Mouse (Mus musculus) MEL (cell line): Measurements from ENCODE around the gene Tmem14c. TPM values are rescaled to one million over a fixed set of nuclear protein-coding genes. Genes with fewer than 3 reads are reported as not detected.

Experiments used
- DNase-seq: peaks from one replicate; pipeline ENCODE4 v3.0.0; 2011; ENCODE audit warnings: low read depth, low spot score
- H3K27ac ChIP-seq: 2 replicates; pipeline ENCODE4 v1.5.1; 2012; ENCODE audit warnings: low read depth, mild to moderate bottlenecking, control low read depth, low read length, moderate library complexity; ENCODE audit not compliant: control insufficient read depth
- H3K27me3 ChIP-seq, 2 experiments: fragments of 150-350 bp in 1 of 2; sonication (generic) in 1 of 2; 2 replicates each; pipeline ENCODE4 v1.6.1; 2012; ENCODE audit warnings: low read length in 2 of 2, mild to moderate bottlenecking in 2 of 2, improper control_type of control experiment in 1 of 2, moderate library complexity in 1 of 2; ENCODE audit not compliant: insufficient read depth in 2 of 2, control insufficient read depth in 1 of 2
- H3K36me3 ChIP-seq, 2 experiments: 2 replicates each; pipeline ENCODE4 v1.6.1; 2012 to 2014; ENCODE audit warnings: low read length in 2 of 2, improper control_type of control experiment in 1 of 2, inconsistent platforms in 1 of 2, mild to moderate bottlenecking in 1 of 2; ENCODE audit not compliant: insufficient read depth in 2 of 2, control insufficient read depth in 1 of 2
- H3K4me1 ChIP-seq, 2 experiments: fragments of 150-350 bp in 1 of 2; sonication (generic) in 1 of 2; 2 replicates each; pipeline ENCODE4 v1.6.1; 2012; ENCODE audit warnings: low read length in 2 of 2, improper control_type of control experiment in 1 of 2, mild to moderate bottlenecking in 1 of 2; ENCODE audit not compliant: insufficient read depth in 2 of 2, control insufficient read depth in 1 of 2
- H3K4me3 ChIP-seq, 2 experiments: fragments of 150-350 bp in 1 of 2; sonication (generic) in 1 of 2; 2 replicates each; pipeline ENCODE4 v1.5.1; 2012; ENCODE audit warnings: low read depth in 2 of 2, low read length in 2 of 2, mild to moderate bottlenecking in 2 of 2, moderate library complexity in 2 of 2, control low read depth in 1 of 2, improper control_type of control experiment in 1 of 2; ENCODE audit not compliant: control insufficient read depth in 1 of 2, insufficient read depth in 1 of 2
- H3K79me2 ChIP-seq: 2 replicates; pipeline ENCODE4 v1.6.1; 2012; ENCODE audit warnings: mild to moderate bottlenecking, low read length, moderate library complexity; ENCODE audit not compliant: control insufficient read depth, poor library complexity, insufficient read depth
- H3K9ac ChIP-seq: 2 replicates; pipeline ENCODE4 v1.6.1; 2012; ENCODE audit warnings: low read depth, mild to moderate bottlenecking, control low read depth, low read length, moderate library complexity; ENCODE audit not compliant: control insufficient read depth, poor library complexity, severe bottlenecking
- H3K9me3 ChIP-seq: fragments of 150-350 bp; sonication (generic); replicated peaks from 2 replicates; pipeline ENCODE4 v1.6.1; 2012; ENCODE audit warnings: mild to moderate bottlenecking, low read length, improper control_type of control experiment, moderate library complexity; ENCODE audit not compliant: insufficient read depth
- CHD1 ChIP-seq: IDR thresholded peaks from 2 replicates; pipeline ENCODE4 v1.6.1; 2012; ENCODE audit warnings: low read depth, mild to moderate bottlenecking, inconsistent platforms, low read length, improper control_type of control experiment
- CTCF ChIP-seq, 3 experiments: IDR thresholded peaks in 2 of 3; conservative IDR thresholded peaks in 1 of 3; 2 replicates each; pipeline ENCODE4 v1.5.1; 2011 to 2012; ENCODE audit warnings: low read length in 3 of 3, low read depth in 2 of 3, mild to moderate bottlenecking in 2 of 3, improper control_type of control experiment in 1 of 3, inconsistent platforms in 1 of 3, mixed read lengths in 1 of 3, moderate library complexity in 1 of 3; ENCODE audit not compliant: control insufficient read depth in 1 of 3, insufficient read depth in 1 of 3, poor library complexity in 1 of 3, severe bottlenecking in 1 of 3
- ELF1 ChIP-seq: IDR thresholded peaks from 2 replicates; pipeline ENCODE4 v1.6.1; 2014; ENCODE audit warnings: low read depth, mild to moderate bottlenecking, inconsistent platforms, low read length, improper control_type of control experiment, moderate library complexity
- EP300 ChIP-seq, 2 experiments: IDR thresholded peaks; 2 replicates each; pipeline ENCODE4 v1.6.1; 2011; ENCODE audit warnings: improper control_type of control experiment in 2 of 2, low read length in 2 of 2, low read depth in 1 of 2, mild to moderate bottlenecking in 1 of 2
- MAX ChIP-seq: IDR thresholded peaks from 2 replicates; pipeline ENCODE4 v1.6.1; 2011; ENCODE audit warnings: low read length, improper control_type of control experiment
- MEF2A ChIP-seq: IDR thresholded peaks from 2 replicates; pipeline ENCODE4 v1.6.1; 2014; ENCODE audit warnings: low read depth, mild to moderate bottlenecking, inconsistent platforms, low read length, improper control_type of control experiment; ENCODE audit not compliant: poor library complexity, insufficient replicate concordance, severe bottlenecking; ENCODE audit errors: extremely low read depth
- MXI1 ChIP-seq: IDR thresholded peaks from 2 replicates; pipeline ENCODE4 v1.6.1; 2011; ENCODE audit warnings: mild to moderate bottlenecking, low read depth, low read length, improper control_type of control experiment
- MYB ChIP-seq: IDR thresholded peaks from 2 replicates; pipeline ENCODE4 v1.6.1; 2011; ENCODE audit warnings: mild to moderate bottlenecking, low read depth, low read length, improper control_type of control experiment
- MYC ChIP-seq: IDR thresholded peaks from 2 replicates; pipeline ENCODE4 v1.6.1; 2011; ENCODE audit warnings: low read depth, mild to moderate bottlenecking, low read length, improper control_type of control experiment, moderate library complexity
- NELFE ChIP-seq: IDR thresholded peaks from 2 replicates; pipeline ENCODE4 v1.6.1; 2011; ENCODE audit warnings: low read depth, low read length, improper control_type of control experiment
- NRF1 ChIP-seq: IDR thresholded peaks from 2 replicates; pipeline ENCODE4 v1.6.1; 2014; ENCODE audit warnings: low read depth, mild to moderate bottlenecking, inconsistent platforms, low read length, improper control_type of control experiment, moderate library complexity; ENCODE audit not compliant: poor library complexity, insufficient read depth, severe bottlenecking
- RCOR1 ChIP-seq: IDR thresholded peaks from 2 replicates; pipeline ENCODE4 v1.6.1; 2012; ENCODE audit warnings: low read depth, mild to moderate bottlenecking, inconsistent platforms, low read length, improper control_type of control experiment
- TAL1 ChIP-seq: IDR thresholded peaks from 2 replicates; pipeline ENCODE4 v1.6.1; 2012; ENCODE audit warnings: mild to moderate bottlenecking, inconsistent platforms, low read length, moderate library complexity, mixed read lengths
- TCF12 ChIP-seq: IDR thresholded peaks from 2 replicates; pipeline ENCODE4 v1.6.1; 2014; ENCODE audit warnings: low read depth, mild to moderate bottlenecking, inconsistent platforms, low read length, improper control_type of control experiment, moderate library complexity
- ZC3H11A ChIP-seq: IDR thresholded peaks from 2 replicates; pipeline ENCODE4 v1.6.1; 2012; ENCODE audit warnings: low read depth, mild to moderate bottlenecking, inconsistent platforms, low read length, improper control_type of control experiment
- ZKSCAN1 ChIP-seq: IDR thresholded peaks from 2 replicates; pipeline ENCODE4 v1.6.1; 2012; ENCODE audit warnings: low read depth, mild to moderate bottlenecking, inconsistent platforms, low read length, improper control_type of control experiment, moderate library complexity
- polyA plus RNA-seq, 2 experiments: library from polyadenylated mRNA; stranded (reverse) in 1 of 2; unstranded in 1 of 2; fragments of >175 nt in 1 of 2; fragments of >200 nt in 1 of 2; gene quantifications; 2 replicates each; pipeline versions ENCODE4 v1.2.1 to v1.2.4; 2012; ENCODE audit warnings: low replicate concordance in 2 of 2, low read depth in 1 of 2; ENCODE audit not compliant: insufficient read length in 2 of 2, insufficient read depth in 1 of 2, missing spikeins in 1 of 2
- total RNA-seq: library from RNA; depleted of rRNA; stranded (reverse); fragments of 300-350 nt; gene quantifications from 2 replicates; pipeline ENCODE4 v1.2.3, GENCODE M21; 2012

Tmem14c gene
- total and polyA plus RNA-seq, 3 experiments = 294 to 319 TPM; not detected in 1

DNA sequence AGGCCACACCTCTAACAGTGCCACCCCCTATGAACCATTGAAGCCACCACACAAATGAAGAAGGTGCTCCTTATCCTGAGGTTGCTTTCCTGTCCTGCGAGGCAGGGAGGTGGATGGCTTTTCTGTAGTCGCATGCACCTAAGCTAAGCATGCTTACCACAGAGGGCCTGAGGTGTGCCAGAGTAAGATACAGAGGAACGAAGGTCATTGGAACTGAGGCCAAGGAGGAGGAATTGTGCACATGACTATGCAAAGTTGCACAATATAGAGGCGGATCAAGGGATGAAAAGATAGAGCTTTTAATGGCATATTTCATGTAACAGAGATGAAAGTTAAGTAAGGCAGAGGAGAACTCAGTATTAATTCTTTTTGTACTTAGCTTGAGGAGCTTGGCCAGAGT is 9.8 kb upstream of the Tmem14c start:
- Histone ChIP-seq H3K4me3 (no peak overlapping the region), H3K9me3 (no peaks in the 10 kb centered on the region), H3K36me3 (peaks cover 6 to 33% of the 10 kb centered on the region in 2 experiments), H3K79me2 (peaks cover 21% of the 10 kb centered on the region), H3K27me3 (no peaks in the 10 kb centered on the region), H3K27ac (no peak overlapping the region), H3K9ac (no peak overlapping the region), H3K4me1 (peaks cover 0 to 6% of the 10 kb centered on the region in 2 experiments; a peak in 2 of 4 replicates)
- TF ChIP-seq ELF1 (no peak), NRF1 (no peak), CTCF (IDR thresholded peaks at IDR 0.05 in 2 of 3, conservative IDR thresholded peaks at IDR 0.05 in 1 of 3; ENCODE audit: control insufficient read depth in 1 of 3, insufficient read depth in 1 of 3, low read depth in 2 of 3, low read length in 3 of 3, poor library complexity in 1 of 3, severe bottlenecking in 1 of 3) (no peak), ZKSCAN1 (no peak)
- DNase-seq = no peak

- Histone ChIP-seq H3K36me3 (peaks cover 0 to 39% of the 10 kb centered on the region in 2 experiments; a peak in 3 of 4 replicates), H3K9ac (no peak overlapping the region), H3K4me1 (no peaks in the 10 kb centered on the region), H3K79me2 (peaks cover 4% of the 10 kb centered on the region; the same call in 1 of the 2 replicates), H3K27me3 (no peaks in the 10 kb centered on the region), H3K27ac (no peak overlapping the region), H3K9me3 (no peaks in the 10 kb centered on the region), H3K4me3 (no peak overlapping the region)
- TF ChIP-seq RCOR1 (no peak), MYB (no peak), CHD1 (no peak), MAX (no peak), ZC3H11A (no peak), MYC (no peak), MXI1 (no peak), TAL1 (no peak), CTCF (IDR thresholded peaks at IDR 0.05 in 2 of 3, conservative IDR thresholded peaks at IDR 0.05 in 1 of 3; ENCODE audit: control insufficient read depth in 1 of 3, insufficient read depth in 1 of 3, low read depth in 2 of 3, low read length in 3 of 3, poor library complexity in 1 of 3, severe bottlenecking in 1 of 3) (no peak), NELFE (no peak), TCF12 (no peak), EP300 (IDR thresholded peaks at IDR 0.05; ENCODE audit: low read depth in 1 of 2, low read length in 2 of 2) (no peak), MEF2A (no peak)
- no peak for DNase-seq
Measured at GRCm38 (mm10) chr13:41008271-41008670, 7.8 kb upstream of the Tmem14c start.
